Mouse (Mus musculus): ENCODE measurements around the gene Cryge.
"Not testable (repeated sequence)": the region's sequence is repeated elsewhere in the genome, so short reads cannot be mapped to it uniquely, and the experiment has no call there.

DNA sequence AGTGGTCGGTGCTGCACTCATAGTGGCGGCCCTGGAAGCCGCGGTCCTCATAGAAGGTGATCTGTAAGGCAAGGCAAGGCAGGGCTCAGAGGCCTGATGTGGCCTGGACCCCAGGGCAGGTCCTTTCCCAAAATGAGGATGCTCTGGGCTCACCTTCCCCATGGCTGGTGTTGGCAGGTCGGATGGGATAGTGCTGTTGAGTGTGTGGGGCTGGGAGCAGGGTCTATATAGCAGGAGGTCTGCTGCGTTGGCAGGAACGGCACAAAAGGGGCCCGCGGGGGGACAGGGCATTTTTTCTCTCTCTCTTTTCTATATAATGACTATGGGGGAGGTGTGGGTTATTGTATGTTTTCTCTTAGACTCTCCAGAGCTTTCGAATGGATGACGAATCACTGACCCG is at the start of gene Cryge:
- not testable (repeated sequence) for TF ChIP-seq TAL1, GATA1 (IDR thresholded peaks at IDR 0.05; ENCODE audit: low read length)
